Mouse (Mus musculus): ENCODE measurements around the gene Wasf2. TPM values are rescaled to one million over a fixed set of nuclear protein-coding genes. Genes with fewer than 3 reads are reported as not detected.
A peak's percentile ranks its signal among the peaks of the same experiment; 100 is the strongest.

Gene Wasf2
- polyA plus RNA-seq, 1 experiment from 2014 or later: 64.6 TPM

DNA sequence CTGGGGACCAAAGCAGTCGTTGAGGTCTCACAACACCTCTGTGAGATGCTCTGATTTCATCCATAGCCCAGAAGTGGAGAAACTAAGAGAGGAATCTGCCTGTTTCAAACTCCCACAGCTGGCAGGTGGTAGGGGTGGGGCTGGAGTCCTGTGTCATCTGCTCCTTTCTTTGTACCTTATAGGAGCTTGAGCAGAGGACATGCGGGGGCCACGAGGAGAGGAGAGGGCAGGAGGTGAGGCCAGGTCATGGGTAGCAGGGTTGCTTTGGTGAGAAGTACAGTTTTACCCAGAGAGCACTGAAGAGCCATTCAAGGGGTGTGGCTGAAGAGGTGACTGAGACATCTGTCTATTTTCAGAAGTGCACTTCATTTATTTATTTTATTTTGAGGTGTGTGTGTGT is 15.5 kb upstream of the Wasf2 start:
- 0 out of 2 replicates have a peak, but pooled peaks cover 3% of the 10 kb centered on the region for H3K4me1 ChIP-seq (replicated peaks; ENCODE audit: control insufficient read depth, insufficient read depth, low read length)
- no peak for ATAC-seq
- H3K36me3 ChIP-seq (ENCODE audit: control insufficient read depth, insufficient read depth): no peaks in the 10 kb centered on the region
- no peak overlapping the region for H3K27ac ChIP-seq (ENCODE audit: low read depth, low read length)
- WGBS: 81% methylated on average over 3 of the region's 3 CpGs
- H3K9me3 ChIP-seq (ENCODE audit: control insufficient read depth): no peaks in the 10 kb centered on the region
- no peak overlapping the region for H3K4me2 ChIP-seq (replicated peaks; ENCODE audit: low read depth)
- no peaks in the 10 kb centered on the region for H3K27me3 ChIP-seq (replicated peaks; ENCODE audit: control insufficient read depth, insufficient read depth, low read length)
- no peak overlapping the region for H3K4me3 ChIP-seq (ENCODE audit: low read depth, low read length)
- no peak overlapping the region for H3K9ac ChIP-seq (ENCODE audit: low read depth, low read length)
- no peak for TF ChIP-seq CTCF (IDR thresholded peaks at IDR 0.05; ENCODE audit: low read depth)

DNA sequence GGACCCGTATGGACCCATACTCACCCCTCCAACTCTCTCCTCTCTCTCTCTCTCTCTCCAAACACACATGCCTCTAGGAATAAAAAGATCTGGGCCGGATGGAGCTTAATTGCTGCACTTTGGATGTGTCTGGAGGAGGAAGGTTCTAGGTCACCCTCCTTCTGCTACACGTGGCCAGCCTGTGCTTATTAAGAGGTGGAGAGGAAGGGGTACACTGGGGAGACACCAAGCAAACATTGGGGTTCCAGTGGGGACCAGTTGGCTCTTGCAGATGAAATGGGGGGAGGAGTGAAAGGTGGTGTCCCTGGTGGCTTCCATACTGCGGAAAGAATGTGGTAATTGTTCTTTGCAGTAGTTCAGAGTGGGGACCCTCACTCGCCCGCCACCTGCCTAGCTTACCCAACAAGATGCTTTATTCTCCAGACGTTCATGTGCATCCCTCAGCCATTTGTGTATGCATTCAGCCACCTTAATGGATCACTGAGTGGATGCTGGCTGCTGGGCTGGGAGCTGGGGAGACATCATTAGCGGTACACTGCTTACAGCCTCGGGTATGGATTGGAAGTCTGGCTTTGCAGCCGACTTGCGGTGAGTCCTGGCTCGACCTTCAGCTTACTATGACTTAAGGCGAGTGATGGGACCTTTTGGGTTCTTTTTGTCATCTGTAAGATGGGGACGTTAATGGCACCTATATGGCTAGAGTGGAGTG is 14.4 kb upstream of the Wasf2 start:
- Histone ChIP-seq H3K9ac (ENCODE audit: low read depth, low read length) (no peak overlapping the region), H3K27ac (ENCODE audit: low read depth, low read length) (no peak overlapping the region; the same call in 1 of the 2 replicates), H3K9me3 (ENCODE audit: control insufficient read depth) (no peaks in the 10 kb centered on the region), H3K4me1 (replicated peaks; ENCODE audit: control insufficient read depth, insufficient read depth, low read length) (0 out of 2 replicates have a peak, but pooled peaks cover 6% of the 10 kb centered on the region), H3K27me3 (replicated peaks; ENCODE audit: control insufficient read depth, insufficient read depth, low read length) (no peaks in the 10 kb centered on the region), H3K36me3 (ENCODE audit: control insufficient read depth, insufficient read depth) (no peaks in the 10 kb centered on the region), H3K4me2 (replicated peaks; ENCODE audit: low read depth) (no peak overlapping the region), H3K4me3 (ENCODE audit: low read depth, low read length) (no peak overlapping the region)
- 77% methylated on average over 14 of the region's 14 CpGs for WGBS
- no peak for ATAC-seq
- TF ChIP-seq CTCF (IDR thresholded peaks at IDR 0.05; ENCODE audit: low read depth): no peak

DNA sequence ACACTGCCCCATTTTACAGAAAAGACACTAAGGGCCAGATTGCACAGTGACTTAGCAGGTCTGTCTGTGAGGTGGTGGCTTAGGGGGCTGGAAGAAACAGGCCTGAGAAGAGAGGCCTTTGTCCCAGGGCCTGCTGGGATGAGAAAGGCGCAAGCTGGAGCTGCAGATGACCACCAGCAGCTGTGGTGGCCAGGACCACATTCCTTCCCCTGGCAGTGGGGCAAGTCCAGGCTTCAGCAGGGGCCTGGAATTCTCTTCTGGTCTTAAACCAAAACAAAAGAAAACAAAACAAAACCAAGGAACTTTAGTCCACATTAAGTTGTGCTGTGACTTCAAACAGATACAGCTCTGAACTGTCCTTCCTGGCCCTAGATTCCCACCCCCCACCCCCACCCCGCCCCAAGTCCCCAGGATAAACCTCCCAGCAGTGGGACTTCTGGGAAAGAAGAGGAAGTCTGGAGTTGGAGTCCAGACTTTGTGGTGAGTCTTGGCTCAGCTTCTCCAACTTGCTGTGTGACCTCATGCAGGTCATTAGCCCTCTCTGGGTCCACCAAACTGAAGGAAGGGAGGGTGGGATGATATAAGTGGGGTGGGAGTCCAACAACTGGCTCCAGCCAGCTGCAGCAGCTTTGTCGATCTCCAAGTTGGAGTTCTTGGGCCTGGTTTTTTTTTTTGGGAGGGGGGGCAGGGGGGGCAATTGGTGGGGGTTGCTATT is 13.4 kb upstream of the Wasf2 start:
- Histone ChIP-seq H3K27ac (ENCODE audit: low read depth, low read length) (peak overlapping the region; percentile 79), H3K9me3 (ENCODE audit: control insufficient read depth) (no peaks in the 10 kb centered on the region), H3K27me3 (replicated peaks; ENCODE audit: control insufficient read depth, insufficient read depth, low read length) (no peaks in the 10 kb centered on the region), H3K4me1 (replicated peaks; ENCODE audit: control insufficient read depth, insufficient read depth, low read length) (0 out of 2 replicates have a peak, but pooled peaks cover 7% of the 10 kb centered on the region), H3K4me2 (replicated peaks; ENCODE audit: low read depth) (no peak overlapping the region), H3K9ac (ENCODE audit: low read depth, low read length) (no peak overlapping the region), H3K4me3 (ENCODE audit: low read depth, low read length) (no peak overlapping the region), H3K36me3 (ENCODE audit: control insufficient read depth, insufficient read depth) (no peaks in the 10 kb centered on the region)
- 55% methylated on average over 3 of the region's 3 CpGs for WGBS
- no peak for ATAC-seq
- no peak for TF ChIP-seq CTCF (IDR thresholded peaks at IDR 0.05; ENCODE audit: low read depth)

DNA sequence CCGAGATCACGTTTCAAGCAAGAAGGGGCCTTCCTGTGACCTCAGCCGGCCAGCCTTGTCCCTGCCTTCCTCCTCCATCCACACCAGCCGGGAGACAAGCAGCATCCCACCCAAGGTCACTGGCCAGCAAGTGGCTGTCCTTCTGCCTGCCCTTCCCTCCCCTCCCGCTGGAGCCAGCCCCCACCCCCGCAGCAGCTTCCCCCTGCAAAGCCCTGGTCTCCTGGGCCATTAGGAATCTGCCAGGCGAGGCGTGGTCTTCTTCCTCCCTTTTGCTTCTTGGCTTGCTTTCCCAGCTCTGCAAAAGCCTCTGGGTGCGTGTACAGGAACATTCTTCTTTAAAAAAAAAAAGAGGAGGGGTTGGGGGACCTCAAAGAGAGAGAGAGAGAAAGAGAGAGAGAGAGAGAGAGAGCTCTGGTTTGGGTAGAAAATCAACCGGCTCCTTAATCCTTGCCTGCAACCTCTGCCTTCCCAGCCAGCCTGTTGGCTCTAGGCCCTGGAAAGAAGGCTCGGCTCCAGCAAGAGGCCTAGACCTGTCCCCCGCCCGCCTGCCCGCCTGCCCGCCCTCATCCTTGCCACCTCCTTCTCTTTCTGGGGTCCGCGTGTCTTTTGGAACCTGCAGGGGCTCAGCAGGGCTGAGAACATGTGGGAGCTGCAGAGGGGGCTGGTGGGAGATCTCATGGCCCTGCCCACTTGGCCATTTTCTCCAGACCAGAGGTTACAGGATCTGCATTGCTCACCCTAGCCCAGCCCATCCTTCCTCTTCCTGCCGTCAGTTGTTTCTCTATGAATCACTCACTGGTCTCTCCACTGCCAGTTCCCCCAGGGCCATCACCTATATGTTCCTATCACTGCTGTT is 12.5 kb upstream of the Wasf2 start:
- WGBS: 37% methylated on average over 18 of the region's 18 CpGs
- H3K27ac ChIP-seq (ENCODE audit: low read depth, low read length): peak overlapping the region; percentile 79
- 0 out of 2 replicates have a peak, but pooled peaks cover 10% of the 10 kb centered on the region for H3K4me1 ChIP-seq (replicated peaks; ENCODE audit: control insufficient read depth, insufficient read depth, low read length)
- H3K4me3 ChIP-seq (ENCODE audit: low read depth, low read length): no peak overlapping the region
- H3K27me3 ChIP-seq (replicated peaks; ENCODE audit: control insufficient read depth, insufficient read depth, low read length): no peaks in the 10 kb centered on the region
- H3K9ac ChIP-seq (ENCODE audit: low read depth, low read length): peak overlapping the region; percentile 26; the same call in 1 of the 2 replicates
- TF ChIP-seq CTCF (IDR thresholded peaks at IDR 0.05; ENCODE audit: low read depth): no peak
- ATAC-seq: no peak
- no peaks in the 10 kb centered on the region for H3K9me3 ChIP-seq (ENCODE audit: control insufficient read depth)
- peak overlapping the region; percentile 22; the same call in 1 of the 2 replicates for H3K4me2 ChIP-seq (replicated peaks; ENCODE audit: low read depth)
- no peaks in the 10 kb centered on the region for H3K36me3 ChIP-seq (ENCODE audit: control insufficient read depth, insufficient read depth)

DNA sequence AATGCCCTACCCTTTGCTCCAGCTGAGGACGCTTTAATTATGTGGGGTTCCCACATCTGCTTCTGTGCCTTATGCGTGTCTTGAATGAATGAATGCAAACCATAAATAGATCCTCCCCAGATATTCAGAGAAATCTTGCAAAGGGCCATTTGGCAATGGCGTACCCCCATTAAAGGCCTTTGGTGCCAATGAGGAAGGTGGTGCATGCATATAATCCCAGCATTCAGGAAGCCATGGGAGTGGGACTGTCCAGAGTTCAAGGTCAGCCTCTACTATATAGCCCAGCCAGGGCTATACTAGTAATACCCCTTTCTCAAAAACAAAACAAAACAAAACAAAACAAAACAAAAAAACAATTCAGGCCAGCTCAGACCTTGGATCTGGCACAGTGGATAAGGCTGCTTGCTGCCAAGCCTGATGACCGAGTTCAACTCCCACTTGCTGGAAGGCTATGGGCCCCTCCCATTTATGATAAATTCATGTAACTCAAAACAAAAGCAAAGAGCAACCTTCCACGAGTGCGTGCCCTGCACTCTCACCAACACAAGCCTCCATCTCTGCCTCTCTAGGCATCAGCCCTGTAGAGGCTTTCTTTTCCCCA is 11.4 kb upstream of the Wasf2 start:
- H3K27ac ChIP-seq (ENCODE audit: low read depth, low read length): no peak overlapping the region
- TF ChIP-seq CTCF (IDR thresholded peaks at IDR 0.05; ENCODE audit: low read depth): no peak

More for the DNA sequence above, 11.4 kb upstream of the Wasf2 start:
- no peak overlapping the region for H3K4me3 ChIP-seq (ENCODE audit: low read depth, low read length)
- WGBS: 71% methylated on average over 6 of the region's 6 CpGs
- no peaks in the 10 kb centered on the region for H3K9me3 ChIP-seq (ENCODE audit: control insufficient read depth)
- H3K27me3 ChIP-seq (replicated peaks; ENCODE audit: control insufficient read depth, insufficient read depth, low read length): no peaks in the 10 kb centered on the region
- no peak for ATAC-seq
- no peak overlapping the region for H3K4me2 ChIP-seq (replicated peaks; ENCODE audit: low read depth)
- 0 out of 2 replicates have a peak, but pooled peaks cover 10% of the 10 kb centered on the region for H3K4me1 ChIP-seq (replicated peaks; ENCODE audit: control insufficient read depth, insufficient read depth, low read length)
- H3K36me3 ChIP-seq (ENCODE audit: control insufficient read depth, insufficient read depth): no peaks in the 10 kb centered on the region
- no peak overlapping the region for H3K9ac ChIP-seq (ENCODE audit: low read depth, low read length)
